31 mouse cellular contexts compared by ENCODE assay signal in the genomic region with DNA sequence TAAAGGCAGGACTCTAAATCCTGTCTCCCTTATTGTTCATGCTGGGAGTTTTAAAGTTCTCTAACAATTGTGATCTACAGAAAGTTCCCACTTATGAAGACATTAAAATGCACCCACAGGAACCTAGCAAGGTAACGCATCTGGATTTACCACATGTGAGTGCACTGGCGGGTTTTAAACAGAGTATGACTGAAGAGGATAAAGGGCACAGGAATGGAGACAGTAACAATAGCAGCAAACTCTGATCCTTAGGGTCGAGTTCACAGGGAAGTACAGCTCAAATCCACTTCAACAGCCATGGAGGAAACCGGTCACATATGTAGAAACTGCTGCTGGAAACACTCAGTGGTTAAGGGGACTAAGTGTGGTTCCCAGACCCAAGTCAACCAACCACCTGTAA. TPM values are rescaled to one million over a fixed set of nuclear protein-coding genes. Genes with fewer than 3 reads are reported as not detected.
A peak's percentile ranks its signal among the peaks of the same experiment; 100 is the strongest.
DNase-seq lines count a peak whose midpoint lies in the region; ATAC-seq and TF ChIP-seq lines count a peak whose summit lies in the region.
"Had no signal": no experiment of that assay in that cellular context is flagged by ENCODE, and none has a peak within 500 bp of the region (broad histone marks: within the 10 kb centered on the region; RNA-seq: fewer than 3 reads in every experiment).

No protein-coding gene starts in this region.

- no peaks in the 10 kb centered on the region for H3K9me3 ChIP-seq in heart, embryonic 12.5 days (replicated peaks)
- no peaks in the 10 kb centered on the region for H3K9me3 ChIP-seq in heart, embryonic 15.5 days (replicated peaks)
- no peaks in the 10 kb centered on the region for H3K9me3 ChIP-seq in heart, postnatal 0 days (replicated peaks; ENCODE audit: control insufficient read depth, low read length)
- H3K9me3 ChIP-seq: embryonic facial prominence, embryonic 15.5 days; hindbrain, embryonic 12.5 days; hindbrain, embryonic 15.5 days had no signal

- DNase-seq in heart, adult 2 months: no peak
- no peak for DNase-seq in heart, postnatal 25 days (ENCODE audit: low spot score)
- DNase-seq in heart, adult 11 months: no peak
- no peak for DNase-seq in heart, postnatal 10 days
- DNase-seq in heart, postnatal 0 days (ENCODE audit: low spot score): no peak
- DNase-seq: B cell, adult 2 months; cerebellum, adult 11-12 months; cerebellum, adult 8-10 months; cerebellum, postnatal 10 days; cerebellum, postnatal 36 days; embryo, embryonic 11 days; forebrain, postnatal 0 days; gastrocnemius, postnatal 25 days; kidney, adult 2 months had no signal

- no peaks in the 10 kb centered on the region for H3K79me2 ChIP-seq in heart, adult 2 months (replicated peaks; ENCODE audit: control insufficient read depth, insufficient read depth, low read length)

- TF ChIP-seq POLR2A in heart, adult 2 months (IDR thresholded peaks at IDR 0.05; ENCODE audit: insufficient read depth, low read depth, low read length): peak; percentile 10; the same call in 1 of the 2 replicates

- H3K27me3 ChIP-seq in heart, adult 2 months (ENCODE audit: control insufficient read depth, insufficient read depth, low read length): no peaks in the 10 kb centered on the region
- H3K27me3 ChIP-seq in heart, embryonic 12.5 days (replicated peaks): no peaks in the 10 kb centered on the region
- H3K27me3 ChIP-seq in heart, embryonic 15.5 days: no peaks in the 10 kb centered on the region
- no peaks in the 10 kb centered on the region for H3K27me3 ChIP-seq in heart, postnatal 0 days (ENCODE audit: control insufficient read depth, insufficient read depth, low read length)
- H3K27me3 ChIP-seq: embryonic facial prominence, embryonic 15.5 days; hindbrain, embryonic 12.5 days; hindbrain, embryonic 15.5 days had no signal

- intact Hi-C loops in heart, adult 2 months (cut with DNase I): no loop called here
- intact Hi-C loops in heart, postnatal 25 days (cut with DNase I): no loop called here
- intact Hi-C loops in heart, postnatal 10 days (cut with DNase I): no loop called here

- no peak overlapping the region for H3K9ac ChIP-seq in heart, adult 2 months (ENCODE audit: low read depth, low read length)
- no peak overlapping the region; the same call in 1 of the 2 replicates for H3K9ac ChIP-seq in heart, embryonic 12.5 days
- peak overlapping the region; percentile 75; the same call in 1 of the 2 replicates for H3K9ac ChIP-seq in heart, embryonic 15.5 days
- no peak overlapping the region; the same call in 1 of the 2 replicates for H3K9ac ChIP-seq in heart, postnatal 0 days (replicated peaks; ENCODE audit: low read depth, low read length)
- H3K9ac ChIP-seq: embryonic facial prominence, embryonic 15.5 days; forebrain, postnatal 0 days; hindbrain, embryonic 12.5 days; hindbrain, embryonic 15.5 days had no signal

- peak overlapping the region; percentile 66 for H3K4me2 ChIP-seq in heart, embryonic 12.5 days
- H3K4me2 ChIP-seq in heart, embryonic 15.5 days: peak overlapping the region; percentile 67
- H3K4me2 ChIP-seq in heart, postnatal 0 days (ENCODE audit: low read depth, low read length): peak overlapping the region; percentile 74
- H3K4me2 ChIP-seq: embryonic facial prominence, embryonic 15.5 days; hindbrain, embryonic 12.5 days; hindbrain, embryonic 15.5 days had no signal

- ATAC-seq in heart, embryonic 12.5 days (ENCODE audit: insufficient number of reproducible peaks, low FRiP score): no peak
- no peak for ATAC-seq in heart, embryonic 15.5 days (replicated peaks; ENCODE audit: insufficient number of reproducible peaks, insufficient read depth, low FRiP score, low read depth)
- no peak for ATAC-seq in heart, postnatal 0 days (ENCODE audit: insufficient read depth, low read depth)
- ATAC-seq: forebrain, embryonic 14.5 days; forebrain, postnatal 0 days; intestine, postnatal 0 days had no signal

- H3K27ac ChIP-seq in heart, adult 2 months: peak overlapping the region; percentile 24
- peak overlapping the region; percentile 55; the same call in 1 of the 2 replicates for H3K27ac ChIP-seq in heart, embryonic 12.5 days (ENCODE audit: poor library complexity, severe bottlenecking)
- H3K27ac ChIP-seq in heart, embryonic 15.5 days: peak overlapping the region; percentile 8; the same call in 1 of the 2 replicates
- peak overlapping the region; percentile 56 for H3K27ac ChIP-seq in heart, postnatal 0 days (ENCODE audit: low read depth)
- H3K27ac ChIP-seq: embryonic facial prominence, embryonic 15.5 days; hindbrain, embryonic 12.5 days; hindbrain, embryonic 15.5 days; kidney, postnatal 0 days had no signal

- no peak for TF ChIP-seq CTCF in heart, adult 2 months (IDR thresholded peaks at IDR 0.05)
- no peak for TF ChIP-seq CTCF in heart, postnatal 0 days (IDR thresholded peaks at IDR 0.05; ENCODE audit: low read depth)

- no peaks in the 10 kb centered on the region; the same call in 1 of the 2 replicates for H3K4me1 ChIP-seq in heart, adult 2 months (ENCODE audit: control insufficient read depth, insufficient read depth, low read length)
- peaks cover 23% of the 10 kb centered on the region for H3K4me1 ChIP-seq in heart, embryonic 12.5 days (replicated peaks)
- H3K4me1 ChIP-seq in heart, embryonic 15.5 days (replicated peaks): peaks cover 23% of the 10 kb centered on the region
- H3K4me1 ChIP-seq in heart, postnatal 0 days (ENCODE audit: control insufficient read depth, insufficient read depth): peaks cover 14% of the 10 kb centered on the region

- no peak overlapping the region for H3K4me3 ChIP-seq in heart, adult 2 months
- H3K4me3 ChIP-seq in heart, embryonic 12.5 days: no peak overlapping the region
- peak overlapping the region; percentile 63 for H3K4me3 ChIP-seq in heart, embryonic 15.5 days
- peak overlapping the region; percentile 63; the same call in 1 of the 2 replicates for H3K4me3 ChIP-seq in heart, postnatal 0 days (ENCODE audit: low read depth, low read length)
- H3K4me3 ChIP-seq: embryonic facial prominence, embryonic 15.5 days; hindbrain, embryonic 12.5 days; hindbrain, embryonic 15.5 days had no signal

- 63% methylated on average over 4 of the region's 4 CpGs for WGBS in heart, adult 2 months
- WGBS in heart, embryonic 12.5 days: 75% methylated on average over 4 of the region's 4 CpGs
- 66% methylated on average over 4 of the region's 4 CpGs for WGBS in heart, embryonic 15.5 days
- 55% methylated on average over 4 of the region's 4 CpGs for WGBS in heart, postnatal 0 days

- H3K36me3 ChIP-seq in heart, adult 2 months (ENCODE audit: control insufficient read depth, insufficient read depth, low read length): peaks cover 7% of the 10 kb centered on the region
- peaks cover 51% of the 10 kb centered on the region for H3K36me3 ChIP-seq in heart, embryonic 12.5 days
- H3K36me3 ChIP-seq in heart, embryonic 15.5 days: peaks cover 50% of the 10 kb centered on the region
- H3K36me3 ChIP-seq in heart, postnatal 0 days (replicated peaks; ENCODE audit: control insufficient read depth, insufficient read depth, low read length): peaks cover 56% of the 10 kb centered on the region

- TF ChIP-seq EP300 in heart, adult 2 months (IDR thresholded peaks at IDR 0.05; ENCODE audit: insufficient read depth, low read depth, low read length): no peak
- TF ChIP-seq EP300 in heart, postnatal 0 days (IDR thresholded peaks at IDR 0.05; ENCODE audit: low read depth): no peak

RNA-seq across cellular contexts. Expression of gene Lrrc10, which starts 4.1 kb away (rescaled TPM):
- 100 to 1,000 TPM; 148 to 208 TPM for total RNA-seq in heart, adult 2 months (2021)
- 266 and 368 TPM in 2 replicates for polyA plus RNA-seq in heart, adult 2 months (2012; rRNA removed)
- 100 to 1,000 TPM; 175 to 176 TPM for total RNA-seq in heart, postnatal 25 days (2021)
- polyA plus RNA-seq in heart, embryonic 12.5 days (2016; fragmentation: Nextera tagmentation; extraction: Ambion mirVana): 52.9 and 57.4 TPM in 2 replicates
- polyA plus RNA-seq in heart, embryonic 15.5 days (2015; fragmentation: Nextera tagmentation; extraction: Ambion mirVana): 52.1 and 60.4 TPM in 2 replicates
- total RNA-seq in heart, postnatal 10 days (2021): 100 to 1,000 TPM; 156 to 283 TPM
- total RNA-seq in heart, postnatal 0 days (2014; rRNA removed; ENCODE audit: low replicate concordance): 330 and 397 TPM in 2 replicates
- 115 and 138 TPM in 2 replicates for polyA plus RNA-seq in heart, postnatal 0 days (2015; fragmentation: Nextera tagmentation; extraction: Ambion mirVana)
- total RNA-seq: adrenal gland, adult 8-10 months; adrenal gland, postnatal 25 days; forebrain, postnatal 0 days; gastrocnemius, postnatal 25 days; hematopoietic stem cell, adult 5-6 weeks; MEL had no signal
- polyA plus RNA-seq: embryonic facial prominence, embryonic 11.5 days; forebrain, embryonic 11.5 days; forebrain, embryonic 14.5 days; forebrain, postnatal 0 days; frontal cortex, adult 2 months; hindbrain, embryonic 12.5 days; hindbrain, embryonic 15.5 days; intestine, embryonic 14.5 days; intestine, postnatal 0 days; kidney, embryonic 14.5 days; kidney, postnatal 0 days had no signal

RNA-seq across cellular contexts. Expression of gene Cct2, which starts 14.4 kb away (rescaled TPM):
- 100 to 1,000 TPM; 123 to 129 TPM for total RNA-seq in heart, adult 2 months (2021)
- polyA plus RNA-seq in heart, adult 2 months (2012; rRNA removed): 50.4 and 93.0 TPM in 2 replicates
- total RNA-seq in heart, postnatal 25 days (2021): 100 to 1,000 TPM; 129 to 137 TPM
- polyA plus RNA-seq in heart, embryonic 12.5 days (2016; fragmentation: Nextera tagmentation; extraction: Ambion mirVana): 171 and 182 TPM in 2 replicates
- polyA plus RNA-seq in heart, embryonic 15.5 days (2015; fragmentation: Nextera tagmentation; extraction: Ambion mirVana): 139 and 171 TPM in 2 replicates
- total RNA-seq in heart, postnatal 10 days (2021): 100 to 1,000 TPM; 160 to 179 TPM
- total RNA-seq in heart, postnatal 0 days (2014; rRNA removed; ENCODE audit: low replicate concordance): 154 and 209 TPM in 2 replicates
- polyA plus RNA-seq in heart, postnatal 0 days (2015; fragmentation: Nextera tagmentation; extraction: Ambion mirVana): 121 and 129 TPM in 2 replicates

Comparison
In these comparisons a context has a peak if more than half of its experiments do, and no peak if none do; other contexts are left out.
1. H3K4me3 ChIP-seq: peak in heart, embryonic 15.5 days (single experiment) and heart, postnatal 0 days (single experiment); none in heart, adult 2 months (single experiment) and heart, embryonic 12.5 days (single experiment).
2. Peak in every context shown above with its lines, with median percentiles within 50 percentile points of each other: H3K27ac ChIP-seq and H3K4me2 ChIP-seq.